Mouse (Mus musculus) heart, embryonic 16.5 days (tissue): ENCODE data around the gene Zpr1. TPM values are rescaled to one million over a fixed set of nuclear protein-coding genes. Genes with fewer than 3 reads are reported as not detected.

ENCODE experiments used
- ATAC-seq: fragments of 200-750 bp; cut with Nextera tagmentation; replicated peaks from 2 replicates; pipeline ENCODE4 v1.8.0; 2017; ENCODE audit warnings: moderate number of reproducible peaks; ENCODE audit not compliant: insufficient read depth, low FRiP score; ENCODE audit errors: extremely low read depth
- H3K27ac ChIP-seq: fragments of 300-500 bp; sonication (generic); 2 replicates; pipeline ENCODE4 v1.5.1; 2014; ENCODE audit warnings: mild to moderate bottlenecking, low read length, control low read depth, moderate library complexity
- H3K27me3 ChIP-seq: fragments of 300-500 bp; sonication (generic); 2 replicates; pipeline ENCODE4 v1.6.1; 2014; ENCODE audit warnings: low read length, mixed read lengths; ENCODE audit not compliant: control insufficient read depth, insufficient read depth
- H3K36me3 ChIP-seq: fragments of 300-500 bp; sonication (generic); 2 replicates; pipeline ENCODE4 v1.6.1; 2014; ENCODE audit not compliant: control insufficient read depth, insufficient read depth
- H3K4me1 ChIP-seq: fragments of 300-500 bp; sonication (generic); 2 replicates; pipeline ENCODE4 v1.6.1; 2014; ENCODE audit warnings: low read length, mixed read lengths; ENCODE audit not compliant: control insufficient read depth, insufficient read depth
- H3K4me2 ChIP-seq: fragments of 300-500 bp; sonication (generic); 2 replicates; pipeline ENCODE4 v1.6.1; 2014; ENCODE audit warnings: low read depth, mild to moderate bottlenecking, control low read depth, low read length
- H3K4me3 ChIP-seq: fragments of 300-500 bp; sonication (generic); 2 replicates; pipeline ENCODE4 v1.5.1; 2014; ENCODE audit warnings: mild to moderate bottlenecking, control low read depth, low read length
- H3K9ac ChIP-seq: fragments of 300-500 bp; sonication (generic); 2 replicates; pipeline ENCODE4 v1.6.1; 2014; ENCODE audit warnings: low read length, control low read depth
- H3K9me3 ChIP-seq: fragments of 300-500 bp; sonication (generic); replicated peaks from 2 replicates; pipeline ENCODE4 v1.6.1; 2016; ENCODE audit warnings: low read length; ENCODE audit not compliant: control insufficient read depth
- WGBS: fragments of 180-500 bp; shearing (Covaris S2); extraction: QIAGEN DNeasy Blood & Tissue Kit; methylation state at CpG from one replicate; pipeline ENCODE4 v1.1.7; 2014; 5-methylcytosine and 5-hydroxymethylcytosine counted together
- polyA plus RNA-seq: library from polyadenylated mRNA; unstranded; fragments of >200 nt; fragmentation: Nextera tagmentation; extraction: Ambion mirVana; gene quantifications from 2 replicates; pipeline ENCODE4 v1.2.1, GENCODE M21; 2015

Gene Zpr1
- polyA plus RNA-seq, 1 experiment from 2014 or later: 39.5 TPM

- no peak overlapping the region for H3K9ac ChIP-seq
- H3K4me2 ChIP-seq: no peak overlapping the region; the same call in 1 of the 2 replicates
- no peaks in the 10 kb centered on the region for H3K36me3 ChIP-seq
- no peaks in the 10 kb centered on the region for H3K9me3 ChIP-seq
- peaks cover 11% of the 10 kb centered on the region for H3K4me1 ChIP-seq
- H3K27me3 ChIP-seq: peaks cover 8% of the 10 kb centered on the region
- no peak for ATAC-seq
- 21% methylated on average over 24 of the region's 24 CpGs for WGBS
- H3K27ac ChIP-seq: no peak overlapping the region
- H3K4me3 ChIP-seq: peak overlapping the region; percentile 51; the same call in 1 of the 2 replicates
These were observed 57.1 kb downstream of the Zpr1 start for GRCm38 (mm10) chr9:46329801-46330585.

DNA sequence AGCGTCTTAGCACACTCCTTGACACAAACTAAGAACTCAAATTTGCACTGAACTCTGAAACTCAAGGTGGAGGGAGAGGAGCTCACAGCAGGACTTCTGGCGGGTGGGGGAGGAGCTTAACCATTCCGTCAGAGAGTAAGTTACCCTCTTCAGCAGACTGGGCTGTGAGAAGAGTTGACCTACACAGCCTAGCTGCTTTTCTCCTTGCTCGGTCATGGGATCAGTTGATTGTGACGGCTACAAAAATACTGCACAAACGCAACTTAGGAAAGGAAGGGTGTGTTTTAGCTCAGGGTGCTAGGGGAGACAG lies 57.7 kb downstream of the Zpr1 start:
- no peaks in the 10 kb centered on the region for H3K9me3 ChIP-seq
- no peaks in the 10 kb centered on the region for H3K36me3 ChIP-seq
- WGBS: 34% methylated on average over 6 of the region's 6 CpGs
- no peak overlapping the region for H3K4me3 ChIP-seq
- H3K4me1 ChIP-seq: peaks cover 11% of the 10 kb centered on the region
- H3K9ac ChIP-seq: no peak overlapping the region
- no peak overlapping the region for H3K4me2 ChIP-seq
- peaks cover 13% of the 10 kb centered on the region for H3K27me3 ChIP-seq
- no peak overlapping the region for H3K27ac ChIP-seq
- no peak for ATAC-seq

GRCm38 (mm10) chr9:46331301-46331700 lies 58.4 kb downstream of the Zpr1 start:
- H3K36me3 ChIP-seq: no peaks in the 10 kb centered on the region
- no peak for ATAC-seq
- 74% methylated on average over 1 of the region's 1 CpGs for WGBS
- peaks cover 11% of the 10 kb centered on the region for H3K4me1 ChIP-seq
- no peak overlapping the region for H3K27ac ChIP-seq
- H3K9ac ChIP-seq: no peak overlapping the region
- no peak overlapping the region for H3K4me2 ChIP-seq
- H3K9me3 ChIP-seq: no peaks in the 10 kb centered on the region
- peaks cover 13% of the 10 kb centered on the region for H3K27me3 ChIP-seq
- no peak overlapping the region for H3K4me3 ChIP-seq

Other genes starting within 250 kb of the Zpr1 start
- gene Apoa1, start 44.5 kb upstream of the Zpr1 start, polyA plus RNA-seq: 5.8 and 20.1 TPM in 2 replicates
- gene Apoc3, start 37.4 kb upstream of the Zpr1 start, polyA plus RNA-seq: 0.89 TPM in 1 of 2 replicates, not detected in the other
- gene Apoa4, start 32.4 kb upstream of the Zpr1 start, polyA plus RNA-seq: 1.3 TPM in 1 of 2 replicates, not detected in the other
- gene Apoa5, start 4.4 kb upstream of the Zpr1 start, polyA plus RNA-seq: not detected in 2 replicates
- 13.3 and 13.5 TPM in 2 replicates for gene Bud13, start 9.9 kb downstream of the Zpr1 start, polyA plus RNA-seq
- gene 4931429L15Rik, start 46.9 kb downstream of the Zpr1 start, polyA plus RNA-seq: not detected in 2 replicates